Mouse (Mus musculus) embryonic stem cell, embryonic (primary cell): ENCODE results near the gene Morc1.

Experiments
- CTCF ChIA-PET, 4 experiments: fragments of 300-600 bp in 2 of 4; fragments of 350-600 bp in 2 of 4; sonication (Branson Sonifier 250); formaldehyde crosslinking; loops; one replicate each; lab custom pipeline; 2022; ENCODE audit warnings: inconsistent platforms in 2 of 4; lab: Charles Lee
- POLR2A ChIA-PET, 4 experiments: fragments of 300-600 bp in 2 of 4; fragments of 350-600 bp in 2 of 4; sonication (Branson Sonifier 250); formaldehyde crosslinking; loops; one replicate each; lab custom pipeline; 2022; ENCODE audit warnings: antibody characterized with exemption in 4 of 4, inconsistent platforms in 1 of 4; lab: Charles Lee

The Morc1 gene

DNA sequence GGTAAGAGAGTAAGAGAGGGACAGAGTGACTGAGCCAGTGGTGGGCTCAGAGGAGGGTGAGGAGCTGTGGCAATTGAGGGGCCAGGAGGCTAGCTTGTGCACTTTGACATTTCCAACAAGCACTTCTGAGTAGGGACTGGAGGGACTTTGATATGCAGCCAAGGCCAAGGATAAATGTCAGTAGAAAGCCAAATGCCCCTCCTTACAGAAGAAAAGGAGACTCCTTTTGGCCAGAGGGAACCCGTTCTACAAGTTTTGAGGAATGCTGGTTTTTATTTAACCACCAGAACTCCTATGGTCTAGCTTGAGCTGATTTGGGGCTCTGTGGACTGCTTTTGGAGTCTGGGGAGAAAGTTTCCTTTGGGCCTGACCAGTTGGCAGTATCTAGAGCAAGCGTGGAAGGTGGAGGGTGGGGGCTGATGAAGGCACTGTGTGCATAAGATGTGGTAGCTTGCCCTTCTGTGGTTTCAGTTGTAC is 172.7 kb downstream of the Morc1 start:
- ChIA-PET POLR2A (interaction anchor here in 2 of 4 experiments (0.5 to 1.7 kb wide), 7 partner anchors 10 to 390 kb away, joined by 3 to 8 read pairs (median 4); partner anchors contain the start of genes Cip2a (in 1 of the 2) and Dzip3 (in 1 of the 2)), CTCF (no interaction called here)

DNA sequence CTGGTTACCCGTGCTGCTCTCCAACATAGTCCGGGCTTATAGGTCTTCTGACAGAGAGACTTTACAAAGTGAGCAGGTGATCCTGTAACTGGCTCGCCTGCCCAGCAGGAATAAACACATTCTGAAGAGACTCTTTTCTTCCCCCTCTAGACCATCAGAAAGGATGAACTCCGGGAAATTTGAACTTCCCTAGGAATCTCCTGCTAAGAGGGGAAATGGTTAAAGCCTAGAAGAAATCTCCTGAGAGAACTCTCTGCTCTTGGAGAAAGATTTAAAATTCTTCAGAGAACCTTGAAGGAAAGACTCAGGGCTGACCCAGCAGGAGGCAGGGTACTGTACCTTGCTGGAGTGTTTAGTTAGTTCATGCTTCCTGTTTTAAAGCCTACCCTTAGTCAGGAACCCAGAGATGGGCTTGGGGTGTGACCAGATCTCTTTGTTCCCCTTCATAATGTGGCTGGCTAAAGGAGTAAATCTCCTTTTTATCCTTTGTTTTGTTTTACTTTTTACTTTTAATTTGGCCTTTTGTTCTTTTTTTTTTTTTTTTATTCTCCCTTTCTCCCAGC is 175.5 kb downstream of the Morc1 start:
- POLR2A ChIA-PET: interaction anchor here in 3 of 4 experiments (0.7 to 1.5 kb wide), 9 partner anchors 10 to 183 kb away, joined by 3 to 9 read pairs (median 4); no protein-coding TSS in a partner anchor
- CTCF ChIA-PET: no interaction called here

DNA sequence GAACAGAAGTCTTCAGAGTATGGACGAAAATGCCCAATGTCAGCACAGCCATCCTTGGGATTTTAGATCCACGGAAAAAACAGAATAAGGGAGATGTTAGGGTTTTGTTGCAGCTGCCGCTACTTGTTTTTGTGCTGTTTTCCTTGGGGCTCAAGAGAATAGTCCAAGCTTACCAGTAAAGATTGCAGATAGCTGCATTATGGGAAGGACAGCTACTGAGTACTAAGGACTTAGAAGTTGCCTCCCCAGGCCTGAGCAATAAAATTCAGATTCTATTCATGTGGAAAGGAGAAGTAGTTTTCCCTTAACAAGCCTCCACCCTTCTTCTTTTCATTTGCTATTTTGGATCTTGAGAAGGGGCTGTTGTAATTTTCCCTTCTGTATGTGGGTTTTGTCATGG is 177.2 kb downstream of the Morc1 start:
- CTCF ChIA-PET: no interaction called here

DNA sequence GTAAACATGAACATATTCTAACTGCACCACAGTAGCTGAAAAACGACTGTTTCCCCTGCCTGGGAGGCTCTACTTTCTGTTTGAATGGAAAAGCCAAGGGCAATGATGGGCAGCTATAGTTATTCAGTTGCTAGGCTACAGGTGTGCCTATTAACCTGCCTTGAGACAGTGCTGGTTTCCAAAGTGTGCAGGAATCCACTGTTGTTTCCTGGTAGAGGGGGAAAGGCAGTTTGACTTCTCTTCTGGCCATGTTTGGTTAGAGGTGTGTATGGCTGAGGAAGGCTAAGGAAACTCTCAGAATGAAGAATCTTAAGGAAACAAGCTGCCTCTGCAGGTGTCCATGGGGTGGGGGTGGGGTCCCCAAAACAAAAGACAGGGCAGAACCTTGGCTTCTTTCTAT is 179.8 kb downstream of the Morc1 start:
- POLR2A ChIA-PET: interaction anchor here (0.6 to 5.0 kb wide), 27 partner anchors 9 to 383 kb away, joined by 3 to 64 read pairs (median 4); partner anchors contain the start of genes Cip2a (in 1 of the 4), Dppa2 (in 1 of the 4), Dppa4 (in 1 of the 4) and Dzip3 (in 1 of the 4)
- CTCF ChIA-PET: interaction anchor here in 3 of 4 experiments (0.6 to 0.9 kb wide), 5 partner anchors 32 to 377 kb away, joined by 3 to 10 read pairs (median 4); no protein-coding TSS in a partner anchor

More for the DNA sequence above, 177.2 kb downstream of the Morc1 start:
- POLR2A ChIA-PET: interaction anchor here (0.6 to 1.0 kb wide), 6 partner anchors 16 to 86 kb away, joined by 3 to 6 read pairs (median 4); no protein-coding TSS in a partner anchor

DNA sequence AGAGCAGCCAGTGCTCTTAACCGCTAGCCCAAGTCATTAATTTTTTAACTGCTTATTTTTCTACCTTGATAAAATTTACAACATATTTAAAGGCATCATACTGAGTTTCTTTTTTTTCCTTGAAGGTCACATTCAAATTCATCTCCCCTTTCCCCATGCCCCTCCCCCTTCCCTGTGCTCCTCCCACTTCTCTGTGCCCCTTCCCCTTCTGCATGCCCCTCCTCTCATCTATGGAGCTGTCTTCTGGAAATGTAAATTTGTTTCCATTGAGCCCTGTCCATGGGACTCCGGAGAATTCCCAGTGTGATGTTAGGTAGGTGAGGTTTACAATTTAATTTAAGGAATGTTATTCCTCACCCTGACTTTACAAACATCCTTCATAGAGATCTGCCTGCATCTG is 180.4 kb downstream of the Morc1 start:
- POLR2A ChIA-PET: interaction anchor here (0.5 to 5.0 kb wide), 36 partner anchors 9 to 1352 kb away, joined by 3 to 64 read pairs (median 4); partner anchors contain the start of genes Cip2a (in 1 of the 4), Dppa2 (in 1 of the 4), Dppa4 (in 1 of the 4) and Dzip3 (in 1 of the 4)
- CTCF ChIA-PET: interaction anchor here (0.6 to 1.6 kb wide), 7 partner anchors 12 to 344 kb away, joined by 3 to 10 read pairs (median 4); partner anchors contain the start of gene Morc1 (in 1 of the 4)

DNA sequence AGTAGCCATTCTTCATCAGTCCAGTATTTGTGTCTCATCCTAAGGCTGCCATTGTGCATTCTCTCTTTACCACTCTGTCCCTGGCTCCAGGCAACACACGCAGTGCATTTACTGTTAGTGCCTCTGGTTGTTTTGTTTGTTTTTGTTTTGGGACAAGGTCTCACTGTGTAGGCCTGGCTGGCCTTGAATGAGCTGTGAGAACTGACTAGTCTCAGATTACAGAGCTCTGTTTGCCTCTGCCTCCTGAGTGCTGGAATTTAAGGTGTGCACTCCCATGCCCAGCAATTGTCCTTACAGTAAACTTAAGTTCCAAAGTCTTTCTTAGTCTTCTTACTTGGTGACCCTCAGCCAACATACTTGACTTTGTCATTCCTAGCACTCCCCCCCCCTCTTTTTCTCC is 182.7 kb downstream of the Morc1 start:
- POLR2A ChIA-PET: interaction anchor here (0.5 to 5.0 kb wide), 28 partner anchors 8 to 509 kb away, joined by 3 to 64 read pairs (median 3); partner anchors contain the start of gene Dppa2 (in 1 of the 4)
- CTCF ChIA-PET: interaction anchor here in 2 of 4 experiments (0.5 to 1.5 kb wide), 3 partner anchors 9 to 126 kb away, joined by 3 to 4 read pairs (median 3); no protein-coding TSS in a partner anchor

DNA sequence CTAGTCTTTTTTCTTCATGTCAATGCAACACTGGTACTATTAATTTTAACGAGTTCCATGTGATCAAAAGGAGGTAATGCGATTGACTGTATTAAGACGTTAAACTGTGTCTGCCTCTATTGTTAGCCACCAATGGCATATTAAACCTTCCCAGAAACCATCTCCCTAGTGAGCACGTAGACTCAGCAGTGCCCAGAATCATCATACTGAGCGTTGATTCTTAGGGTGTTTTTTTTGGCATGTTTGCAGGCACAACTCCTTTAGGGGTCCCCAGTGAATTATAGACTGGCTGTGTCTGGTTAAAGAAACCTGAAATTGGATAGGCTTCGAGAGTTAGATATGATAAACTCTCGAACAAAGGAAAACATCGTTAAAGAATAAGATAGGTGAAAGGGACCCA is 189.5 kb downstream of the Morc1 start:
- ChIA-PET POLR2A (interaction anchor here in 1 of 4 experiments (0.6 kb wide), 1 partner anchor 9 kb away, joined by 3 read pairs; no protein-coding TSS in a partner anchor), CTCF (interaction anchor here in 1 of 4 experiments (0.6 kb wide), 1 partner anchor 52 kb away, joined by 3 read pairs; no protein-coding TSS in a partner anchor)

DNA sequence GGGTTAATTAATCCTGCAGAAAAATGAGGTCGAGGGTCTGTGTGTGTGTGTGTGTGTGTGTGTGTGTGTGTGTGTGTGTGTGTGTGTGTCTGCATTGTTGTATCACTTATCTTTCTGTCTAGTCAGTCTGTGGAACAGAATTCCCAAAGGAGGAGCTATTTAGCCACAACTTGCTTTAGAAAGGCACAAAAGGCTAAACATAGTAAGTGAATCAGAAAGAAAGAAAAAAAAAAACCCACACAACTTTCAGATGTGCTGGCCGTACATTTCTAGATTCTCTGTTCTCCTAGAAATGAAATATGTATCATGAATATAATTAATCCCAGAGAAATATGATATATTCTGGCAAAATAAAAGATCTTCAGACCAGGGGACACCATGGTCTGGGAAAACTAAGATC is 190.0 kb downstream of the Morc1 start:
- CTCF ChIA-PET: interaction anchor here in 2 of 4 experiments (0.6 kb wide), 2 partner anchors 13 to 52 kb away, joined by 3 to 6 read pairs; no protein-coding TSS in a partner anchor
- POLR2A ChIA-PET: interaction anchor here in 2 of 4 experiments (0.6 to 1.3 kb wide), 3 partner anchors 9 to 10 kb away, joined by 3 to 4 read pairs (median 3); no protein-coding TSS in a partner anchor

DNA sequence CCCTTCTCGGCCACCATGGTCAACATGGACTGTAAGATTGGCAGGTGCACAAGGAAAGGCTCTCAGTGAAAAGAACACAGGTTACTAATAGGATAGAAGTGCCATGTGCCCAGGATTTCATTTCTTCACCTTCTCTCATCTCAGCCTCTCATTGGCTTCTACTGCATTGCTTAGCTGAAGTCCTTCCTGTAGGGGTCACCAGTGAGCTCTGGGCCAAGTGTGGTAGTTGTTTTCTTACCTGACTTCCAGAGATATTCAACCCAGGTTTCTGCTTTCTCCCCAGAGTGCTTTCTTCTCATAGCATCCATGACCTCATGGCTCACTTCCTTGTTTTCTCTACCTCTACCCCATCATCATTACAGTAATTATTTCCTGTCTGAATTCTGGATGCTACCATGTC is 192.4 kb downstream of the Morc1 start:
- POLR2A ChIA-PET: interaction anchor here in 3 of 4 experiments (0.9 to 3.2 kb wide), 15 partner anchors 9 to 370 kb away, joined by 3 to 19 read pairs (median 4); partner anchors contain the start of genes Cip2a (in 1 of the 3), Dzip3 (in 1 of the 3) and Morc1 (in 1 of the 3)
- CTCF ChIA-PET: interaction anchor here in 3 of 4 experiments (0.8 to 1.5 kb wide), 6 partner anchors 9 to 318 kb away, joined by 3 to 5 read pairs (median 4); no protein-coding TSS in a partner anchor

DNA sequence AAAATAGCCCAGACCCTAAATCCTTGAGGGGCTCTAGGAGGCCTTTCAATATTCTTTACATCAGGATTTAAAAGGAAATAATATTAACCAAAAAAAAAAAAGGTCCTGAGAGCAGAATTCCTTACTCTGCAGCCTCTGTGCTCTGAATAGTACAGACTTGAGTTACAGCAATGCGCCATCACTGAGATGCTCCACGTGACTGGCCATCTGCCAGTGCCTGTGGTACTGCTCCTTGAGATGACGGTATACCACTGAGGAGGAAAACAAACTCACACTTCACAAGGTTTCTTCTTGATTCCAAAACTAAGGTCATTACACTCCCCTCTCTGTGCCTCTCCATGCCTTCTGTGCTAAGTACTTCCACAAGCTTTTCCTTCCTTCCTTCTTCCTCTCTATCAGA is 195.1 kb downstream of the Morc1 start:
- ChIA-PET POLR2A (interaction anchor here in 2 of 4 experiments (1.0 to 4.8 kb wide), 6 partner anchors 14 to 127 kb away, joined by 4 to 64 read pairs (median 5); no protein-coding TSS in a partner anchor), CTCF (interaction anchor here in 1 of 4 experiments (0.7 kb wide), 1 partner anchor 215 kb away, joined by 3 read pairs; no protein-coding TSS in a partner anchor)

DNA sequence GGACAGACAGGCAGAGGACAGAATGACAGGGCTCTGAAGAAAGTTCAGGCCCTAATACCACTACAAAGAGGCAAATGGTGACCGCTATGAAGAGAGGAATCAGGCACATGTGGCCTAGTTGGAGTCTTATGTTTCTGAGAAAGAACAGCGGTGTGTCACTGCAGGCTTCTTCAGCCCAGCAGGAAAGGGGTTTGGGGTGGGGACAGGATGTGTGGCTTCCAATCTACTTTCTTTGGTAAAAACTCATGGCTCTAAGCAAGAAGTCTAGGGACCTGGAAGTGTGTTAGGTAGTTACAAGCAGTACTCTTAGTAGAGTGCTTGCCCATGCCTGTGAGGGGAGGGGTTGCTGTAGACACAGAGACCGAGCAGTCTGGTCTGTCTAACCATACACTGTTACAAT is 196.3 kb downstream of the Morc1 start:
- ChIA-PET CTCF (no interaction called here), POLR2A (interaction anchor here in 3 of 4 experiments (0.6 to 4.8 kb wide), 9 partner anchors 11 to 366 kb away, joined by 3 to 64 read pairs (median 5); no protein-coding TSS in a partner anchor)

DNA sequence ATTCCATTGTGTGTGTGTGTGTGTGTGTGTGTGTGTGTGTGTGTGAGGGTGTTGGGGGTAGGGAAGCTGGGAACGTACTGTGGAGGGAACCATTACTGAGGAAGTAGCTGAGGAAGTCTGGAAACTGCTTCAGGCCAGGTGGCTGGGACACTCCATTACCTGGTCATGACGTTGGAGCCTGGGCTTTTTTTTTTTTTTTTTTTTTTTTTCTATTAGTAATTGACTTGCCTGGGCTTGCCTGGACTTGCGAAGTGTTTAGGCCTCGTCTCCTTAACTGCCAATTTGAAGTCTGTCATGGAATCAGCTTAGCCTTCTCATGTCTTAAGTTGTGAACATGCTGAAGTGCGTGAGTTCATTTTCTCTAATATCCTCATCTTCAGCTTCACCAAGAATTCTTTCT is 198.7 kb downstream of the Morc1 start:
- CTCF ChIA-PET: interaction anchor here in 2 of 4 experiments (0.6 to 1.6 kb wide), 3 partner anchors 21 to 46 kb away, joined by 3 to 4 read pairs (median 3); no protein-coding TSS in a partner anchor
- POLR2A ChIA-PET: interaction anchor here (0.6 to 4.8 kb wide), 37 partner anchors 9 to 386 kb away, joined by 3 to 64 read pairs (median 4); partner anchors contain the start of genes Cip2a (in 1 of the 4), Dppa2 (in 1 of the 4) and Dzip3 (in 1 of the 4)

DNA sequence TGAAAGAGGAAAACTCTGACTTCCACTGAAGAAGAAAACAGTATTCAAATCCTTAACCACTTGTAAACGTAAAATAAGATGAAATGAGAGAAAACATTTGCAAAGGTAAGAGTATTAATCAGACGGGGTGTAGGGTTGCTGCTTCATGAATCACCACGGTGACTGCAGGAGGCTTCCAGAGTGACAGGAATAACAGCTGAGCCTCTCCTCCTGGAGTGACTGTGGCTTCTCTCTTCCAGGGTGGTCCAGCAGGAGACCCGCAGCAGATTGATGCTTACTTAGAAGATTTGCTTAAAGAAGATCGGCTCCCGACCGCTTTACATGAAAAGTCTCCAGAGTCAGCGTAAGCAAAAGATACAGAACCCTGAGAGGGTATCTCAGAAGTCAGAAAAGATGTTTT is 199.4 kb downstream of the Morc1 start:
- ChIA-PET CTCF (no interaction called here), POLR2A (interaction anchor here (0.6 to 4.8 kb wide), 27 partner anchors 8 to 386 kb away, joined by 3 to 64 read pairs (median 4); partner anchors contain the start of genes Cip2a (in 1 of the 4), Dzip3 (in 1 of the 4) and Morc1 (in 1 of the 4))

DNA sequence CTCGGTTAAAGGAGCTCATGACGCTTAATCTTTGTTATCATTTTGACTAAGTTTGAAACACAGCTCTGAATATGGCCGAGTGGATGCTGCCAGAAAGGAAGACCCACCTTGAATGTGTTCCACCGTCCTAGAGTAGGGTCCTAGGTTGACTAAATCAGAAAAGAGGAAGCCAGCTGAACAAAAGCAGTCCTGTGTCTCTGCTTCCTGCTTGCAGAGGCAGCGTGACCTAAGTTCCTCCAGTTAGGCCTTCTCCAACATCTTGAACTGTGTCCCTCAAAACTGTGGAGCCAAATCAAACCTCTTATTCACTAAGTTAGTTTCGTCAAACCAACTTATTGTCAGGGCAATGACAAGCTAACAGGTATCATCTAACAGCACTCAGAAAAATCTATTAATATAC is 201.3 kb downstream of the Morc1 start:
- ChIA-PET POLR2A (interaction anchor here in 2 of 4 experiments (0.7 to 1.7 kb wide), 5 partner anchors 9 to 134 kb away, joined by 3 to 5 read pairs (median 4); no protein-coding TSS in a partner anchor), CTCF (interaction anchor here in 2 of 4 experiments (0.6 to 1.2 kb wide), 2 partner anchors 9 to 23 kb away, joined by 3 read pairs; no protein-coding TSS in a partner anchor)

DNA sequence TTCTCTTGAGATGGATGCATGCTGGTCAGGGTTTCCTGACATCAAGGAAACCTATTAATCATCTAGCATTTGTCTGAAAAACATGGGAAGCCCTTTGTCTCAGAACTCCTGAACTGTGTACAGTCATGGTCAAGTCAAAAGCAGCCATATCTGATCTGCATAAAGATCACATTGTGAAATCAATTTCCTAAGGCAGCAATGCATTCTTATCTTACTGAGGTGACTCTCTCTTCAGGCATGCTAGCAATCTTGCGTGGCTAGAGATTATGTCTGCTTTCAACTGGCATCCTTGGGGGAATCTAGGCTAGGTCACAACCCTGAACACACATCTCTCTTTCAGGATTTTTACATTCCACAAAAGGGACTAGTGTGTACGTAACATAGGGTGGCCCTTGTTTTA is 215.2 kb downstream of the Morc1 start:
- CTCF ChIA-PET: no interaction called here
- POLR2A ChIA-PET: interaction anchor here in 1 of 4 experiments (0.6 kb wide), 1 partner anchor 17 kb away, joined by 3 read pairs; no protein-coding TSS in a partner anchor

DNA sequence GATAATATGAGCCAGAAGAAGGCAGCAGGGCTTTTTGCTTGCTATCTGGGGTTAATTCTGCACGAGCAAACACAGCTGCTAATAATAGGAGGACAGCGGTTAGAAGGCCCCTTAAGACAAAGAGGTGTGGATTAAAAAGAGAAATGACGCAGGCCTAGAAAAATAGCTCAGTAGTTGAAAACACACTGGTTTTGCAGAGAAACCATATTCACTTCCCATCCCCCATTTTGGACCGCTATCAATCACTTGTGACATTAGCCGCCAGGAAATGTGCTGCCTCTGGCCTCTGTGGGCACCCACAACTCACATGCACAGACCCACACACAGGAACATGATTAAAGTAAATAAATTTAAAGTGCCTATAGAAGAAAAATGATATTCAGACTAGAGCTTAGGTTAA is 240.7 kb downstream of the Morc1 start:
- POLR2A ChIA-PET: interaction anchor here in 1 of 4 experiments (0.7 kb wide), 1 partner anchor 14 kb away, joined by 3 read pairs; no protein-coding TSS in a partner anchor

DNA sequence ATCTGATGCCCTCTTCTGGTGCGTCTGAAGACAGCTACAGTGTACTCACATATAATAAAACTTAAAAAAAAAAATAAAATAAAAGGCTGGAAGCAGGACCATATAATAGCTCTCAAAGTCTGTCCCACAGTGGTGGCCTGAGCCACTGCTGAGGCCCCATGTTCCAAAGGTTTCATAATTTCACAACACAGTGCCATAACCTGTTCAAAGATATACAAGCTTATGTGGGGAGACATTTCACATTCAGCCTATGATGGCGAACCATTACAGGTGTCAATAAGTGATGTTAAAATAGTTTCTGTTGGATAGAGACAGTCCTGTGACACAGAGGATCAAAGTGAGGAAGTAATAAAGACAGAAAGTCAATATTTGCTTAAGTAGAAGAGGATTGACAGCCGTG is 241.6 kb downstream of the Morc1 start:
- CTCF ChIA-PET: interaction anchor here in 1 of 4 experiments (0.6 kb wide), 1 partner anchor 52 kb away, joined by 3 read pairs; no protein-coding TSS in a partner anchor
- POLR2A ChIA-PET: no interaction called here

More for the DNA sequence above, 240.7 kb downstream of the Morc1 start:
- CTCF ChIA-PET: no interaction called here
